Mouse (Mus musculus): ENCODE results near the gene Ythdf2. TPM values are rescaled to one million over a fixed set of nuclear protein-coding genes. Genes with fewer than 3 reads are reported as not detected.

Gene Ythdf2
- polyA plus RNA-seq, 1 experiment from 2014 or later = 169 TPM

DNA sequence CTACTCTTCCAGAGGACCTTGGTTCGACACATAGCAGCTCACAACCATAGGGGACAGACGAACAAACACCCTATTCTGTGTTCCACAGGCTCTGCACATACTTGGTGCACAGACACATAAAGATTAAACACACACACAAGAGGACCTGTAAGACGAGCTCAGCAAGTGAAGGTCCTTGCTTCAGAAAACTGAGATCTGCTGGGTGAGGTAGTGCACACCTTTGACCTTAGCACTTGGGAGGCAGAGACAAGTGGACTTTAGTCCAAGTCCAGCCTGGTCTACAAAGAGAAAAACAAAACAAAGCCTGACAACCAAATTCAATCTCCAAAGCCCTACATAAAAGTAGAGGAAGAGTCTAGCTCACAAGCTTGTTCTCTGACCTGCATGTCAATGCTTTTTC lies 17.1 kb downstream of the Ythdf2 start:
- ATAC-seq (ENCODE audit: low FRiP score, low TSS enrichment) = no peak
- WGBS = 89% methylated on average over 3 of the region's 3 CpGs

DNA sequence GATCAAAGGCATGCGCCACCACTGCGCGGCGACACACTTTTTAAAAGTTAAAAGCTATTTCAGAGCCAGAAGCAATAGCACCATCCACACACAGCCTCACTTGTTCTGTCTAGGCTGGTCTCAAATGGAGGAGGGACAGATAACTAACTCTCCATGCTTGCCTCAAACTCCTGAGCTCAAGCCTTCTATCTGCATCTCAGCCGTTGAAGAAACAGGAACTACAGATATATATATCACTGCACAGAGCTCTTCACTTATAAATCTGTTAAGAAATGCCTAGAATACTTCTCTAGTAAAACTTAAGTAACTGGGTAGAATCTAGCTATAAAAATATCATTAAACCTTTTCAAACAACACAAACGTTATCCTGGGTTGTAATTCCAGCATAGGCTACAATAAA lies 17.7 kb downstream of the Ythdf2 start:
- ATAC-seq (ENCODE audit: low FRiP score, low TSS enrichment) (no peak), DNase-seq (no peak)
- 96% methylated on average over 6 of the region's 6 CpGs for WGBS
- Histone ChIP-seq H3K27ac (replicated peaks; ENCODE audit: low read depth, low read length) (no peak overlapping the region), H3K4me2 (ENCODE audit: low read length) (no peak overlapping the region), H3K4me1 (ENCODE audit: control insufficient read depth, insufficient read depth, low read length) (peaks cover 14% of the 10 kb centered on the region), H3K4me3 (replicated peaks; ENCODE audit: low read depth, low read length) (no peak overlapping the region), H3K9me3 (ENCODE audit: control insufficient read depth, low read length) (no peaks in the 10 kb centered on the region), H3K36me3 (ENCODE audit: control insufficient read depth, insufficient read depth, low read length) (peaks cover 6% of the 10 kb centered on the region), H3K27me3 (ENCODE audit: control insufficient read depth, insufficient read depth, low read length) (no peaks in the 10 kb centered on the region), H3K9ac (replicated peaks; ENCODE audit: low read length) (no peak overlapping the region)

More for the DNA sequence above, 17.1 kb downstream of the Ythdf2 start:
- no peaks in the 10 kb centered on the region for H3K27me3 ChIP-seq (ENCODE audit: control insufficient read depth, insufficient read depth, low read length)
- H3K9ac ChIP-seq (replicated peaks; ENCODE audit: low read length) = no peak overlapping the region
- DNase-seq = no peak
- H3K9me3 ChIP-seq (ENCODE audit: control insufficient read depth, low read length) = no peaks in the 10 kb centered on the region
- peaks cover 16% of the 10 kb centered on the region for H3K4me1 ChIP-seq (ENCODE audit: control insufficient read depth, insufficient read depth, low read length)
- no peak overlapping the region for H3K4me2 ChIP-seq (ENCODE audit: low read length)
- H3K36me3 ChIP-seq (ENCODE audit: control insufficient read depth, insufficient read depth, low read length) = peaks cover 6% of the 10 kb centered on the region
- H3K27ac ChIP-seq (replicated peaks; ENCODE audit: low read depth, low read length) = no peak overlapping the region
- H3K4me3 ChIP-seq (replicated peaks; ENCODE audit: low read depth, low read length) = no peak overlapping the region

DNA sequence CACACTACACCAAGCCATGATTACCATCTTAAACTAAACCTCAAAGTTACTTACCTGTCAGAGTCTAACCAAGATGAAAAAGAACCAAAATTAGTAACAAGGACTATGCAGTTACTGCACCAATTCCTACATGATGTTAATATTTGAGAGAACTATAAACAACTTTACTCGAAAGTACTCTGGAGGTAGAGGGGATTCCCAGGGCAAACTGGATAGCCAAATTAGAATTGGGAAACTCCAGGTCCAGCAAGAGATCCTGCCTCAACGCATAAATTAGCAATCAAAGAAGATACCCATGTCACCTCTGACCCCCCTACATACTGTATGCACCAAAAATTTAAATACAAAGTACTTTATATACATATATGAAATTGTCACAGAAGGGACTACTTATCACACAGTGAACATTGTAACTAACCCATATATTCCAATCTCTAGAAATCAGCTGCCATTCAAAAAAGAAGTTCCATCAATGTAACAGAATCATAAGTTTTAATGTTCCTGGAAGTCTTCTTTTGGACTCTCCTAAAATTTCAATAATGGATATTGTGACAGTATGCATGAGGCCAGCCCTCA lies 24.2 kb downstream of the Ythdf2 start:
- no peak overlapping the region for H3K4me3 ChIP-seq (replicated peaks; ENCODE audit: low read depth, low read length)
- ATAC-seq (ENCODE audit: low FRiP score, low TSS enrichment) = no peak

DNA sequence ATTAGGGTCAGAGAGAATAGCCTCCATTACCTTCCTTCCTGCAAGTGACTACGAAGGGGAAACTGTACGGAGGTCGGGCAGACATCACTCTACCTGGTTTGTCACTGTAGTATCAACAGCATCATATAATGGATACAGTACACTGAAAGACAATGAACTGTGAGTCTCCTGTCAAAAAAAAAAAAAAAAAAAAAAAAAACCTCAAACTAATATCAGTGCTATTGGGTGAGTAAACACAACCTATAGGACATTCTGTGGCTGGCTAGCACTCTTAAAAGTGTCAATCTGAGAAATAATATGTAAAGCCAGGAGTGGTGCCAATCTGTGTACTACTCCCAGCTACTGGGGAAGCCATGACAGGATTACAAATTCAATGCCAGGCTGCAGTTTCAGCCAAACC lies 28.9 kb downstream of the Ythdf2 start:
- no peak overlapping the region for H3K4me3 ChIP-seq (replicated peaks; ENCODE audit: low read depth, low read length)
- no peaks in the 10 kb centered on the region for H3K4me1 ChIP-seq (ENCODE audit: control insufficient read depth, insufficient read depth, low read length)
- H3K27me3 ChIP-seq (ENCODE audit: control insufficient read depth, insufficient read depth, low read length) = no peaks in the 10 kb centered on the region
- peaks cover 46% of the 10 kb centered on the region for H3K36me3 ChIP-seq (ENCODE audit: control insufficient read depth, insufficient read depth, low read length)
- ATAC-seq (ENCODE audit: low FRiP score, low TSS enrichment) (no peak), DNase-seq (no peak)
- H3K27ac ChIP-seq (replicated peaks; ENCODE audit: low read depth, low read length) = no peak overlapping the region
- no peaks in the 10 kb centered on the region for H3K9me3 ChIP-seq (ENCODE audit: control insufficient read depth, low read length)
- no peak overlapping the region for H3K9ac ChIP-seq (replicated peaks; ENCODE audit: low read length)
- H3K4me2 ChIP-seq (ENCODE audit: low read length) = no peak overlapping the region
- 93% methylated on average over 3 of the region's 3 CpGs for WGBS

More for the DNA sequence above, 24.2 kb downstream of the Ythdf2 start:
- Histone ChIP-seq H3K27me3 (ENCODE audit: control insufficient read depth, insufficient read depth, low read length) (no peaks in the 10 kb centered on the region), H3K9me3 (ENCODE audit: control insufficient read depth, low read length) (no peaks in the 10 kb centered on the region), H3K4me2 (ENCODE audit: low read length) (no peak overlapping the region), H3K36me3 (ENCODE audit: control insufficient read depth, insufficient read depth, low read length) (peaks cover 32% of the 10 kb centered on the region), H3K27ac (replicated peaks; ENCODE audit: low read depth, low read length) (no peak overlapping the region), H3K9ac (replicated peaks; ENCODE audit: low read length) (no peak overlapping the region), H3K4me1 (ENCODE audit: control insufficient read depth, insufficient read depth, low read length) (no peaks in the 10 kb centered on the region)
- WGBS = 97% methylated on average over 2 of the region's 2 CpGs
- no peak for DNase-seq

DNA sequence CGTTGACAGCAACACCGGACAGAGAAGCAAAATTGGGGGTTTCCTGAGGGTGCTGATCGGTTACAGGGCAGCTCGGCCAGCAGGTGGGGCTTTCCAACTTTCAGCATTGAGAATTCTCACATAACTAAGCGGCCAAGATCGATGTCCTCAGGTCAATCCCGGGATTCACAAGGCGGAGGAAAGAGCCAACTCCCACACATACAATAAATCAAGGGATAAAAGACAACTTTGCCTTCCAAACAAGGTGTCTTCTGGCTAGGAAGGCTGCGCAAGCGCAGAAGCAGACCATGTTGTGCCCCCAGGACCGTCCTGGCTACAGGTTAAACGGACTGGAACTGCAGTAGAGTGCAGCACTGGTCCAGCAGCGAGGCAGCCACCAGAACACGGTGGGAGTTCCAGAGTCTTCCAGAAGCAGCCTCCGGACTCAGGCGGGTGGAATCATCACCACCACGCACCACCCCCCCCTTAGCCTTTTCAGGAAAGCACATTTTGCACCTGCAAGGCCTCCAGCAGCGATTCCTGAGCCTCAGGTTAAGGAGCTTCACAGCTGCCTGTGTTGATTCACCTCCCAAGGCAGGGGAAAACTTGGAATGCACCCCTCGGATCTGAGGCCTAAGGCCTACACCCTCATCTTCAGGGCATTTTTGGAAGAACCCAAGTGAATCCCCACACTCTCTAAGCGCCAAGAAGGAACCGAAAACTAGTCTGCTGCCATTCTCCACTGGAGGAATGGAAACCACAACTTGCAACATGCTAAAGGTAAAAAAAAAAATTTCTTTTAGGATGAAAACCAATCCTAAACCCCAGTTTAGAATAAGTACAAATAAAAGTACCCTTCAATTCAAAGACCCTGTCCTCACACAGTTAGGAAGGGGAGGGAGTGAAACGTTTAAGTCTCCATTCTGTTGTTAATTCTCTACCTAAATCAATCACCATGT lies 30.1 kb downstream of the Ythdf2 start:
- Histone ChIP-seq H3K27ac (replicated peaks; ENCODE audit: low read depth, low read length) (no peak overlapping the region), H3K4me2 (ENCODE audit: low read length) (no peak overlapping the region), H3K9ac (replicated peaks; ENCODE audit: low read length) (no peak overlapping the region), H3K27me3 (ENCODE audit: control insufficient read depth, insufficient read depth, low read length) (no peaks in the 10 kb centered on the region), H3K9me3 (ENCODE audit: control insufficient read depth, low read length) (no peaks in the 10 kb centered on the region), H3K4me1 (ENCODE audit: control insufficient read depth, insufficient read depth, low read length) (no peaks in the 10 kb centered on the region), H3K4me3 (replicated peaks; ENCODE audit: low read depth, low read length) (no peak overlapping the region), H3K36me3 (ENCODE audit: control insufficient read depth, insufficient read depth, low read length) (peaks cover 46% of the 10 kb centered on the region)
- DNase-seq (no peak), ATAC-seq (ENCODE audit: low FRiP score, low TSS enrichment) (no peak)
- WGBS = 69% methylated on average over 22 of the region's 22 CpGs

DNA sequence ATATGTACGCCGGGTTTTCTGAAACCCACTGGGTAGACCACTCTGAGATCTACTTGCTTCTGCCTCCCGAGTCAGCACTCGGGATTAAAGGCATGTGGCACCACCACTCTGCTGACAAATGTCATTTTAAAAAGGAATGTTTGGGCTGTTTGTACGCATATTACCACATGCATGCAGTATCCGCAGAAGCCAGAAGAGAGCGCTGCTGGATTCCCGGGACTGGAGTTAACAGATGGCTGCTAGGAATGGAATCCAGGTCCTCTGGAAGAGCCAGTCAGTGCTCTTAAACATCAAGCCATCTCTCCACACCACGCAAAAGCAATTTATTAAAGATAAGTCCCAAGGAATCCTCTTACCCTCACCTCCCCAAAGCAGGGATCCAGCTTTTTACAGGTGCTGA lies 31.4 kb downstream of the Ythdf2 start:
- peak; percentile 54 for DNase-seq
- Histone ChIP-seq H3K4me2 (ENCODE audit: low read length) (no peak overlapping the region), H3K4me3 (replicated peaks; ENCODE audit: low read depth, low read length) (no peak overlapping the region), H3K9ac (replicated peaks; ENCODE audit: low read length) (no peak overlapping the region), H3K9me3 (ENCODE audit: control insufficient read depth, low read length) (no peaks in the 10 kb centered on the region), H3K36me3 (ENCODE audit: control insufficient read depth, insufficient read depth, low read length) (peaks cover 42% of the 10 kb centered on the region), H3K27me3 (ENCODE audit: control insufficient read depth, insufficient read depth, low read length) (no peaks in the 10 kb centered on the region), H3K4me1 (ENCODE audit: control insufficient read depth, insufficient read depth, low read length) (no peaks in the 10 kb centered on the region), H3K27ac (replicated peaks; ENCODE audit: low read depth, low read length) (no peak overlapping the region)
- 82% methylated on average over 9 of the region's 9 CpGs for WGBS
- no peak for ATAC-seq (ENCODE audit: low FRiP score, low TSS enrichment)

DNA sequence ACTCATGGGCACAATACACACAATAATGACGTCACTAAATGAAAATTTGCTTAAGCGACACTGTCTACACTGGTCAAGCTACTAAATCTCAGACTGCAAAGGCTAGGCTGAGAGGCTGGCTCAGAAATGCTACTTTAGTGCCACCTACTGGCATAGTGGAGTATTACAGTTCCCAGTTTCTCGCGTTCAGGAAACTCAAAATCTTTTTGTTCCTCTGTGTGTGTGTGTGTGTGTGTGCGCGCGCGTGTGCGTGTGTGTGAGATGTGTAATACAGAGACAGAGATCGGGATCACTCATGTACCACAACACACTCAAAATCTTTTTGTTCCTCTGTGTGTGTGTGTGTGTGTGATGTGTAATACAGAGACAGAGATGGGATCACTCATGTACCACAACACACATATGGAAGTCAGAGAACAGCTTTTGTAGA lies 33.5 kb downstream of the Ythdf2 start:
- ATAC-seq (ENCODE audit: low FRiP score, low TSS enrichment) = peak; percentile 63; the same call in 1 of the 2 replicates
- 11% methylated on average over 10 of the region's 10 CpGs for WGBS
- no peaks in the 10 kb centered on the region for H3K9me3 ChIP-seq (ENCODE audit: control insufficient read depth, low read length)

DNA sequence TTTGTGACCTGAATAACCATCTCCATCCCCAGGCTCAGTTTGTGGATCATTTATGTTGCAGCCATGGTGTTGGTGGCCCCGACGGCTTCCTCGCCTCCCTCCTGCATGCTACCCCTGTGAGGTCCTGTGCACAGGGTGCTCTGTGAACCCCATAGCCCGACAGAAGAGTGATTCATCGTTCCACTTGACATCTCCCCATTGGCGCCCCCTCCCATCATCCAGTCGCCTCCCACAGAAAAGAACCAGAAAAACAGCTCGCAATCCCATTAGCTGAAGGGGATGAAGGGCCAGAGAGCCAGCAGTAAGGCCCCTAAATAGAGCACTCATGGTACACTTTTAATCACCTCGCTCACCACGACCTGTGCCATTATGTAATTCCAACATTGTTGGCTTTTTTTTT lies 35.6 kb downstream of the Ythdf2 start:
- H3K9ac ChIP-seq (replicated peaks; ENCODE audit: low read length) = no peak overlapping the region
- no peaks in the 10 kb centered on the region for H3K4me1 ChIP-seq (ENCODE audit: control insufficient read depth, insufficient read depth, low read length)
- WGBS = 55% methylated on average over 10 of the region's 10 CpGs
- no peak overlapping the region for H3K4me2 ChIP-seq (ENCODE audit: low read length)
- no peak for DNase-seq
- H3K4me3 ChIP-seq (replicated peaks; ENCODE audit: low read depth, low read length) = no peak overlapping the region
- H3K36me3 ChIP-seq (ENCODE audit: control insufficient read depth, insufficient read depth, low read length) = peaks cover 12% of the 10 kb centered on the region
- H3K9me3 ChIP-seq (ENCODE audit: control insufficient read depth, low read length) = no peaks in the 10 kb centered on the region
- H3K27me3 ChIP-seq (ENCODE audit: control insufficient read depth, insufficient read depth, low read length) = no peaks in the 10 kb centered on the region
- no peak overlapping the region for H3K27ac ChIP-seq (replicated peaks; ENCODE audit: low read depth, low read length)
- ATAC-seq (ENCODE audit: low FRiP score, low TSS enrichment) = no peak

More for the DNA sequence above, 33.5 kb downstream of the Ythdf2 start:
- no peak overlapping the region for H3K4me2 ChIP-seq (ENCODE audit: low read length)
- peak; percentile 88 for DNase-seq
- no peaks in the 10 kb centered on the region for H3K4me1 ChIP-seq (ENCODE audit: control insufficient read depth, insufficient read depth, low read length)
- no peak overlapping the region for H3K4me3 ChIP-seq (replicated peaks; ENCODE audit: low read depth, low read length)
- H3K27me3 ChIP-seq (ENCODE audit: control insufficient read depth, insufficient read depth, low read length) = no peaks in the 10 kb centered on the region
- H3K36me3 ChIP-seq (ENCODE audit: control insufficient read depth, insufficient read depth, low read length) = peaks cover 23% of the 10 kb centered on the region
- H3K9ac ChIP-seq (replicated peaks; ENCODE audit: low read length) = no peak overlapping the region
- H3K27ac ChIP-seq (replicated peaks; ENCODE audit: low read depth, low read length) = no peak overlapping the region

All from midbrain, embryonic 14.5 days (tissue).